Mouse (Mus musculus): ENCODE results near the gene Ppp1r11. TPM values are rescaled to one million over a fixed set of nuclear protein-coding genes. Genes with fewer than 3 reads are reported as not detected.
"Not testable (repeated sequence)": the region's sequence is repeated elsewhere in the genome, so short reads cannot be mapped to it uniquely, and the experiment has no call there.

The Ppp1r11 gene
- 157 TPM in 2 replicates for polyA plus RNA-seq (2016; fragmentation: Nextera tagmentation; extraction: Ambion mirVana)

- Histone ChIP-seq H3K4me3 (peak within 1 kb of the TSS; percentile 75), H3K9me3 (no peaks in the 10 kb centered on the region), H3K36me3 (replicated peaks) (peaks cover 47% of the 10 kb centered on the region), H3K27ac (peak within 1 kb of the TSS; percentile 90), H3K4me1 (peaks cover 31% of the 10 kb centered on the region), H3K27me3 (ENCODE audit: poor library complexity, severe bottlenecking) (peaks cover 30% of the 10 kb centered on the region)
- peak; percentile 98 for DNase-seq (ENCODE audit: extremely low spot score, low spot score)
- WGBS = 2% methylated on average over 36 of the region's 36 CpGs
Observed at GRCm38 (mm10) chr17:36950981-36951947, at the start of gene Ppp1r11. TSS of gene Ppp1r11 (minus strand) at chr17:36951741.

GRCm38 (mm10) chr17:37000863-37001262 lies 49.3 kb upstream of the Ppp1r11 start, which contains the start of gene Zfp57:
TSS of gene Zfp57 (plus strand) at chr17:37001163.
- 94% methylated on average over 7 of the region's 7 CpGs for WGBS

GRCm38 (mm10) chr17:36998477-36998876 lies 46.9 kb upstream of the Ppp1r11 start:
- no peak for DNase-seq (ENCODE audit: extremely low spot score, low spot score)
- Histone ChIP-seq H3K9me3 (no peaks in the 10 kb centered on the region), H3K36me3 (replicated peaks) (no peaks in the 10 kb centered on the region), H3K27ac (no peak overlapping the region), H3K27me3 (ENCODE audit: poor library complexity, severe bottlenecking) (no peaks in the 10 kb centered on the region), H3K4me3 (no peak overlapping the region), H3K4me1 (peaks cover 16% of the 10 kb centered on the region)
- WGBS = 83% methylated on average over 2 of the region's 2 CpGs

More at GRCm38 (mm10) chr17:37000863-37001262, 49.3 kb upstream of the Ppp1r11 start, which contains the start of gene Zfp57:
- H3K4me3 ChIP-seq = peak within 1 kb of the TSS; percentile 80
- H3K4me1 ChIP-seq = peaks cover 23% of the 10 kb centered on the region
- DNase-seq (ENCODE audit: extremely low spot score, low spot score) = no peak
- H3K9me3 ChIP-seq = no peaks in the 10 kb centered on the region
- H3K27ac ChIP-seq = peak within 1 kb of the TSS; percentile 97
- H3K27me3 ChIP-seq (ENCODE audit: poor library complexity, severe bottlenecking) = no peaks in the 10 kb centered on the region
- peaks cover 16% of the 10 kb centered on the region for H3K36me3 ChIP-seq (replicated peaks)

GRCm38 (mm10) chr17:36997033-36997735 lies 45.6 kb upstream of the Ppp1r11 start:
- peak; percentile 78 for DNase-seq (ENCODE audit: extremely low spot score, low spot score)
- Histone ChIP-seq H3K9me3 (no peaks in the 10 kb centered on the region), H3K27ac (no peak overlapping the region), H3K27me3 (ENCODE audit: poor library complexity, severe bottlenecking) (no peaks in the 10 kb centered on the region), H3K4me3 (no peak overlapping the region), H3K4me1 (0 out of 2 replicates have a peak, but pooled peaks cover 5% of the 10 kb centered on the region), H3K36me3 (replicated peaks) (no peaks in the 10 kb centered on the region)
- WGBS = 32% methylated on average over 7 of the region's 7 CpGs

- no peak for DNase-seq (ENCODE audit: extremely low spot score, low spot score)
- H3K27ac ChIP-seq = no peak overlapping the region
- H3K36me3 ChIP-seq (replicated peaks) = no peaks in the 10 kb centered on the region
- WGBS = 47% methylated on average over 3 of the region's 3 CpGs
- no peaks in the 10 kb centered on the region for H3K9me3 ChIP-seq
- H3K27me3 ChIP-seq (ENCODE audit: poor library complexity, severe bottlenecking) = no peaks in the 10 kb centered on the region; the same call in 1 of the 2 replicates
- H3K4me3 ChIP-seq = no peak overlapping the region
- no peaks in the 10 kb centered on the region for H3K4me1 ChIP-seq
Observed at GRCm38 (mm10) chr17:36995448-36995847, 43.9 kb upstream of the Ppp1r11 start.

- no peaks in the 10 kb centered on the region for H3K36me3 ChIP-seq (replicated peaks)
- no peaks in the 10 kb centered on the region for H3K4me1 ChIP-seq
- no peak overlapping the region for H3K27ac ChIP-seq
- WGBS = 84% methylated on average over 2 of the region's 2 CpGs
- no peaks in the 10 kb centered on the region for H3K9me3 ChIP-seq
- peaks cover 7% of the 10 kb centered on the region for H3K27me3 ChIP-seq (ENCODE audit: poor library complexity, severe bottlenecking)
- DNase-seq (ENCODE audit: extremely low spot score, low spot score) = no peak
- H3K4me3 ChIP-seq = no peak overlapping the region
Observed at GRCm38 (mm10) chr17:36994528-36994927, 43.0 kb upstream of the Ppp1r11 start.

GRCm38 (mm10) chr17:36993770-36994325 lies 42.3 kb upstream of the Ppp1r11 start:
- DNase-seq (ENCODE audit: extremely low spot score, low spot score) = no peak
- Histone ChIP-seq H3K4me1 (peaks cover under 1% of the 10 kb centered on the region; the same call in 1 of the 2 replicates), H3K27me3 (ENCODE audit: poor library complexity, severe bottlenecking) (peaks cover 14% of the 10 kb centered on the region), H3K36me3 (replicated peaks) (no peaks in the 10 kb centered on the region), H3K9me3 (no peaks in the 10 kb centered on the region), H3K4me3 (no peak overlapping the region), H3K27ac (no peak overlapping the region)
- WGBS = 85% methylated on average over 4 of the region's 4 CpGs

- Histone ChIP-seq H3K4me3 (no peak overlapping the region), H3K27ac (no peak overlapping the region), H3K27me3 (ENCODE audit: poor library complexity, severe bottlenecking) (peaks cover 27% of the 10 kb centered on the region), H3K4me1 (peaks cover 6% of the 10 kb centered on the region; the same call in 1 of the 2 replicates), H3K9me3 (no peaks in the 10 kb centered on the region), H3K36me3 (replicated peaks) (no peaks in the 10 kb centered on the region)
- 86% methylated on average over 3 of the region's 3 CpGs for WGBS
- DNase-seq (ENCODE audit: extremely low spot score, low spot score) = no peak
Observed at GRCm38 (mm10) chr17:36992336-36993104, 41.0 kb upstream of the Ppp1r11 start.

GRCm38 (mm10) chr17:36990630-36991029 lies 39.1 kb upstream of the Ppp1r11 start:
- peaks cover 39% of the 10 kb centered on the region for H3K27me3 ChIP-seq (ENCODE audit: poor library complexity, severe bottlenecking)
- not testable (repeated sequence) for H3K4me1 ChIP-seq; H3K36me3 ChIP-seq (replicated peaks); H3K4me3 ChIP-seq; H3K9me3 ChIP-seq; H3K27ac ChIP-seq; DNase-seq (ENCODE audit: extremely low spot score, low spot score)
- WGBS = 90% methylated on average over 6 of the region's 6 CpGs

GRCm38 (mm10) chr17:36989437-36989836 lies 37.9 kb upstream of the Ppp1r11 start, which contains the start of gene H2-M5:
TSS of gene H2-M5 (minus strand) at chr17:36989537.
- H3K27me3 ChIP-seq (ENCODE audit: poor library complexity, severe bottlenecking) = peaks cover 39% of the 10 kb centered on the region
- H3K4me1 ChIP-seq = peaks cover 6% of the 10 kb centered on the region; the same call in 1 of the 2 replicates
- peak within 1 kb of the TSS; percentile 27 for H3K4me3 ChIP-seq
- DNase-seq (ENCODE audit: extremely low spot score, low spot score) = no peak
- H3K36me3 ChIP-seq (replicated peaks) = no peaks in the 10 kb centered on the region
- no peak within 1 kb of the TSS for H3K27ac ChIP-seq
- H3K9me3 ChIP-seq = no peaks in the 10 kb centered on the region
- 14% methylated on average over 5 of the region's 5 CpGs for WGBS

- Histone ChIP-seq H3K4me3 (peak overlapping the region; percentile 27), H3K4me1 (peaks cover 6% of the 10 kb centered on the region; the same call in 1 of the 2 replicates), H3K36me3 (replicated peaks) (no peaks in the 10 kb centered on the region), H3K27me3 (ENCODE audit: poor library complexity, severe bottlenecking) (peaks cover 39% of the 10 kb centered on the region), H3K27ac (no peak overlapping the region), H3K9me3 (no peaks in the 10 kb centered on the region)
- DNase-seq (ENCODE audit: extremely low spot score, low spot score) = no peak
- WGBS = 5% methylated on average over 24 of the region's 24 CpGs
Observed at GRCm38 (mm10) chr17:36988475-36988874, 36.9 kb upstream of the Ppp1r11 start.

Measured in forebrain, embryonic 10.5 days (tissue).